Mouse (Mus musculus) bone marrow, adult 2 months (tissue): ENCODE results near the gene Hspa12a.

Source experiments
- CTCF ChIP-seq: fragments of 200-500 bp; IDR thresholded peaks from 2 replicates; pipeline ENCODE4 v1.5.1; 2011; ENCODE audit warnings: low read length, control low read depth; ENCODE audit not compliant: control insufficient read depth, insufficient read depth
- POLR2A ChIP-seq: fragments of 200-500 bp; IDR thresholded peaks from 2 replicates; pipeline ENCODE4 v1.6.1; 2011; ENCODE audit warnings: low read depth, mild to moderate bottlenecking, control low read depth, low read length, borderline replicate concordance; ENCODE audit not compliant: control insufficient read depth

DNA sequence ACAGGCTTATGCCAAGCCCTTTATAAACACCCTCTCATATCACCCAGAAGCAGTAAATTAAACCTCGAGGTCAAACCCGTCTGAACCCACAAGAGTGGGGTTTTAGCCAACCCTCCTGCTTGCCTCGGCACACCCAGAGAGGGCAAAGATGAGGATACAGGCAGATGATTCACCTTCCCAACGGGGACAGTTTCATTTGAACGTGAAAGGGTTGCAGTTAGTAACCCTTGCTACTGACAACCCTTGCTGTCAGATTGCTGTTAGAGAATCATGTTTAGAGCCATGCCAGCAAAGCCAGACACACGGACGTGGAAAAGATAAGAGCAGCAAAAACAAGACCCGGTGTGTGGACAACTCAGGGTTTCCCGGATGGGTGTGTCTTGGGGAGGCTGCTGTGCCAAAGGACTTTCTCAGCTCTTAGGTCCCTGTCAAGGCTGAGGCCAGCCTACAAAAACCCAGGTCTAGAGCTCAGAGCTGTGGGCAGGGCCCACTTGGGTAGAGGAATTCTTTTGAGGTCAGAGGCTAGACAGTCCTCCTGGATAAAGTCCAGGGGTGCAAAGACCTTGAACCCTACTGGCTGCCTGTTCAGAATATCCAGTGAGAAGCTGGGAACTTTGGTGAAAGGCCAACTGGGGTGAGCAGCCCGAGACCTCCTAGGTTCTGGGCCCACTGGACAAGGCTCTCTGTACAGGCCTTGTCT lies 90.3 kb downstream of the Hspa12a start:
- no peak for TF ChIP-seq POLR2A
- TF ChIP-seq CTCF = no peak
